Mouse (Mus musculus) testis, postnatal 10 days (tissue): ENCODE results near the gene Rnf114.

Experiments
- DNase-seq: peaks from one replicate; pipeline ENCODE4 v3.0.0; 2021; ENCODE audit warnings: low spot score

Rnf114 gene

DNA sequence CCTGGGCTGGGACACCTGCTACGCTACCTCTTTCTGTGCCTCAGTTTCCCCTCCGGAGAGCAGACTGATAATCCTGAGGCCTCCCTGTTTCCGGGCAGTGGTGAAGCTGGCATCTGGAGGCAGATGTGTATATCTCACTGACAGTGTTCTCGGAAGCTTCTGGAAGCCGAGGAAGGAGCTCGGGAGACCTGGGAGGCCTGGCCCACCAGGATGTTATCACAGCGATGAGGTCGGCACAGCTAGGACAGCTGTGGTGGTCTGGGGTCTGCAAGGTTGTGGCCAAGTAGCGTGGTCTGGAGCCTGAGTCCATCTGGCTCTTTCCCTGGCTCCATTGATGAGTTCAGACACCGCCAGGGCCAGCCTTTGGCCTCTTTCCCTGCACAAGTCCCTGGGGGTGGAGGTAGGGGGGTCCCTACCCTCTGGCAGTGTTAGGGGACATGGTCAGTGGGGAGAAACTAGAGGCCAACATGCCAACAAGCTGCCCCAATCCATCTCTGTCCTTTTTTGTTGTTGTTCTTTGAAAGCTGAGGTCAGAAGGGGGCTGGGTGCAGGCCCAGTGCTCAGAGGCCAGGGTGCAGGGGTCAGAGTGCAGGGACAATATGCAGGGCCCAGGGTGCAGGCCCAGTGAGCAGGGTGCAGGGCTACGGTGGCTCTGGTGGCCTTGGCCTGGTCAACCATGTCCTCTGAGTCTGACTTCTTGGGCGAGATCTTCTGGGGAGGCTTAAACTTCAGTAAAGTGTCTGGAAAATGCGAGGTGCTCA lies 72.3 kb downstream of the Rnf114 start:
- no peak for DNase-seq

DNA sequence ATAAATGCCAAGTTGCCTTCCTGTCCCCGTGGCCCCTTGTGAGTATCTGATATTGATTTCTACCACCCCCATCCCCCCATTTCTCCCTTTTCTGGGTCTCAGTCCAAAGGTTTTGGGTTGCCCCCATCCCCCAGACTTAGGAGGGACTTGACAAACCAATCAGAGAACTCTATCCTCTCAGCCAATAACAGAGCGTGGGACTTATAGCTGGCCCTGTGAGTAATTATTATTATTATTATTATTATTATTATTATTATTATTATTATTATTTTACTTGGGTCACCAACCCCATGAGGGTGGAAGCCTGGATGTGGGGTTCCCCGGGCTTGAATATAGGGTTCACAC lies 72.8 kb downstream of the Rnf114 start:
- no peak for DNase-seq

DNA sequence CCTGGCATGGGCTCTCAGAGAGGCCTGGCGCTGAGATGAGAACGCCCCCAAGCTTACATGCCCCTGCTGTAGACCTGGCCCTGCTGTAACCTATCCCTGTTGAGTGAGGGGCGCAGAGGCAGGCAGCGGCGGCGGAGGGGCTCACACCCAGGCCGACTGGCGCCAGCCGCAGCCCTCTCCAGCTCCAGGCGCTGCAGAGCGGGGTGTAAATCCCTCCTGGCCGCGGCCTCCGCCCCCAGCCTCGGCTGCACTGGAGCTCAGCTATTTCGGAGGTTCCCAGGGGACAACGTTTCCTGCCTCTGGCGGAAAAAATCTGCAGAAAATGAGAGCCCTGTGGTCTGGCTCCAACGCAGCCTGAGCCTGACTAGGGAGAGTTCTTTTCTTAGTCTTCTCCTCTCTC lies 73.2 kb downstream of the Rnf114 start:
- no peak for DNase-seq
